Comparison of ENCODE assay signal across 38 mouse cellular contexts in genomic region chrX:154350042-154350441, GRCm38 (mm10). TPM values are rescaled to one million over a fixed set of nuclear protein-coding genes. Genes with fewer than 3 reads are reported as not detected.
"Had no signal": no experiment of that assay in that cellular context is flagged by ENCODE, and none has a peak within 500 bp of the region (broad histone marks: within the 10 kb centered on the region; RNA-seq: fewer than 3 reads in every experiment).

No protein-coding gene starts in this region.

- H3K36me3 ChIP-seq: embryonic facial prominence, embryonic 10.5 days; embryonic facial prominence, embryonic 12.5 days; embryonic facial prominence, embryonic 13.5 days; embryonic facial prominence, embryonic 15.5 days; forebrain, embryonic 10.5 days; forebrain, embryonic 12.5 days; forebrain, embryonic 15.5 days; heart, embryonic 10.5 days had no signal

- H3K9ac ChIP-seq: embryonic facial prominence, embryonic 12.5 days; embryonic facial prominence, embryonic 13.5 days; embryonic facial prominence, embryonic 15.5 days; forebrain, embryonic 12.5 days; forebrain, embryonic 13.5 days; forebrain, embryonic 15.5 days; forebrain, postnatal 0 days had no signal

- H3K27ac ChIP-seq: embryonic facial prominence, embryonic 10.5 days; embryonic facial prominence, embryonic 12.5 days; embryonic facial prominence, embryonic 13.5 days; embryonic facial prominence, embryonic 15.5 days; forebrain, embryonic 10.5 days; forebrain, embryonic 12.5 days; forebrain, embryonic 13.5 days; forebrain, embryonic 15.5 days; gastrocnemius, adult 2 months; heart, adult 2 months; heart, embryonic 10.5 days had no signal

- H3K4me3 ChIP-seq: embryonic facial prominence, embryonic 10.5 days; embryonic facial prominence, embryonic 12.5 days; embryonic facial prominence, embryonic 13.5 days; embryonic facial prominence, embryonic 15.5 days; erythroblast, embryonic 14.5 days; forebrain, embryonic 10.5 days; forebrain, embryonic 12.5 days; forebrain, embryonic 13.5 days; forebrain, embryonic 15.5 days; gastrocnemius, adult 2 months; heart, adult 2 months; heart, embryonic 10.5 days had no signal

- H3K4me2 ChIP-seq: embryonic facial prominence, embryonic 12.5 days; embryonic facial prominence, embryonic 13.5 days; embryonic facial prominence, embryonic 15.5 days; forebrain, embryonic 12.5 days; forebrain, embryonic 13.5 days; forebrain, embryonic 15.5 days had no signal

- H3K4me1 ChIP-seq: embryonic facial prominence, embryonic 10.5 days; embryonic facial prominence, embryonic 12.5 days; embryonic facial prominence, embryonic 13.5 days; embryonic facial prominence, embryonic 15.5 days; forebrain, embryonic 10.5 days; forebrain, embryonic 12.5 days; forebrain, embryonic 13.5 days; forebrain, embryonic 15.5 days; heart, embryonic 10.5 days had no signal

- H3K27me3 ChIP-seq: embryonic facial prominence, embryonic 12.5 days; embryonic facial prominence, embryonic 13.5 days; embryonic facial prominence, embryonic 15.5 days; forebrain, embryonic 12.5 days; forebrain, embryonic 13.5 days; forebrain, embryonic 15.5 days had no signal

- ATAC-seq: forebrain, embryonic 13.5 days; forebrain, embryonic 14.5 days; forebrain, embryonic 15.5 days; forebrain, embryonic 16.5 days; forebrain, postnatal 0 days had no signal

- H3K9me3 ChIP-seq: embryonic facial prominence, embryonic 12.5 days; embryonic facial prominence, embryonic 13.5 days; embryonic facial prominence, embryonic 15.5 days; forebrain, embryonic 12.5 days; forebrain, embryonic 13.5 days; forebrain, embryonic 15.5 days had no signal

- DNase-seq: cerebellum, postnatal 10 days; cerebellum, postnatal 14 days; cerebellum, postnatal 25 days; cerebellum, postnatal 36 days; embryo, embryonic 11 days; forebrain, postnatal 0 days; gastrocnemius, adult 2 months; gastrocnemius, postnatal 10 days; gastrocnemius, postnatal 14 days; gastrocnemius, postnatal 25 days; gastrocnemius, postnatal 36 days; heart, adult 11 months; heart, adult 18-20 months; heart, adult 2 months had no signal

RNA-seq across cellular contexts. Expression of gene 4930524N10Rik, which starts 6.8 kb away (rescaled TPM):
- total RNA-seq: common myeloid progenitor, adult 5-6 weeks; forebrain, postnatal 0 days; gastrocnemius, adult 18-20 months; gastrocnemius, adult 2 months; gastrocnemius, adult 8-10 months; gastrocnemius, postnatal 10 days; gastrocnemius, postnatal 14 days; gastrocnemius, postnatal 25 days; gastrocnemius, postnatal 36 days; gastrocnemius, postnatal 4 days; granulocyte monocyte progenitor cell, adult 5-6 weeks; heart, adult 18-20 months; heart, adult 2 months; heart, adult 8-10 months had no signal
- polyA plus RNA-seq: cortical plate, adult 2 months; embryonic facial prominence, embryonic 10.5 days; embryonic facial prominence, embryonic 11.5 days; embryonic facial prominence, embryonic 12.5 days; embryonic facial prominence, embryonic 13.5 days; embryonic facial prominence, embryonic 14.5 days; embryonic facial prominence, embryonic 15.5 days; erythroblast, embryonic 14.5 days; forebrain, embryonic 10.5 days; forebrain, embryonic 11.5 days; forebrain, embryonic 12.5 days; forebrain, embryonic 13.5 days; forebrain, embryonic 14.5 days; forebrain, embryonic 15.5 days; forebrain, embryonic 16.5 days; forebrain, postnatal 0 days; frontal cortex, adult 2 months; gonadal fat pad, adult 2 months; heart, adult 2 months; heart, embryonic 10.5 days had no signal
